Mouse (Mus musculus): ENCODE data around the gene Rimklb. TPM values are rescaled to one million over a fixed set of nuclear protein-coding genes. Genes with fewer than 3 reads are reported as not detected.
"Not testable (repeated sequence)": the region's sequence is repeated elsewhere in the genome, so short reads cannot be mapped to it uniquely, and the experiment has no call there.

Rimklb gene
- polyA plus RNA-seq (2012; rRNA removed), result 0.33 and 0.42 TPM in 2 replicates

DNA sequence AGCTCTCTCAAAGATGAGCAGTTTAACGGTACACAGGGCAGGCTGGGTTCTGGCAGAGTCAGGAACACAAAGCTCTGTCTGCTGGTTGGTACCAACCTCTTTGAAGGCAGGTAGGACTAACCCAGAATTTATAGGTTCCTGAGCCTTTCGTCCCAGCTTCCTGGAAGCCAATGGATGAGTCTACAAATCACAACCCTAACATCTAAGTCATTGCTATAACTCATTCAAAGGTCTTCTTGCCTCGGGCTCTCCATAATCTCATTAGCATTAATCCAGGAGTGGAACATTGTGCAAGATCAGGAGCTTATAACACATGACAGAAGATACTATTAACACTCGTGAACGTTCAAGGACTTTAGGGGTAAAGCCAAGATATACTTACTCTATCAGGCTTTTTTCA, at the start of gene Rimklb:
Gene Rimklb (minus strand): TSS at position 101 of the 400 bp plus-strand sequence.
- WGBS, result 79% methylated on average over 5 of the region's 5 CpGs
- DNase-seq, result no peak
- TF ChIP-seq POLR2A (IDR thresholded peaks at IDR 0.05; ENCODE audit: borderline replicate concordance, extremely low read depth, low read depth, low read length) (no peak), CTCF (IDR thresholded peaks at IDR 0.05; ENCODE audit: insufficient read depth, low read length) (no peak)
- Histone ChIP-seq H3K4me3 (replicated peaks; ENCODE audit: extremely low read depth, low read depth, low read length) (no peak within 1 kb of the TSS), H3K4me1 (ENCODE audit: control insufficient read depth, insufficient read depth, low read length) (no peaks in the 10 kb centered on the region; the same call in 1 of the 2 replicates)

DNA sequence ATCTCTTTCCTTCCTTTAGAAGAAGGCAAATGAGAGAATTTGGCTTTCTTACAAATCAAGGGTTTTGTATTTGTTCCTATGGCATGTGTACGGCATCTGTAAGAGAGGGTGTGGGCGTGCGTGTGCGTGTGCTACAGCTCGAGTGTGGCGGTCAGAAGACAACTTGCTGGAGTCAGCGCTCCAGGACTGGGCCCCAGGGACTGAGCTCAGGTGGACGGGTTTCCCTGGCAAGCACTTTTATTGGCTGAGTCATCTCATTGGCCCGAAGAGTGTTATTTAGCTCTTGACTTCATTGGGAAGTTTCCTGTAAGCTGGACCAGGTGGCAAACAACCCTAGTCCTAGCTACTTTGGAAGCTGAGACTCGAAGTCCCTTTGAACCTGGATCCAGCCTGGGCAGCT, 47.4 kb upstream of the Rimklb start:
- Histone ChIP-seq H3K4me1 (ENCODE audit: control insufficient read depth, insufficient read depth, low read length) (no peaks in the 10 kb centered on the region), H3K4me3 (replicated peaks; ENCODE audit: extremely low read depth, low read depth, low read length) (no peak overlapping the region)
- 57% methylated on average over 10 of the region's 10 CpGs for WGBS
- no peak for DNase-seq
- no peak for TF ChIP-seq POLR2A (IDR thresholded peaks at IDR 0.05; ENCODE audit: borderline replicate concordance, extremely low read depth, low read depth, low read length)
- no peak for TF ChIP-seq CTCF (IDR thresholded peaks at IDR 0.05; ENCODE audit: insufficient read depth, low read length)

DNA sequence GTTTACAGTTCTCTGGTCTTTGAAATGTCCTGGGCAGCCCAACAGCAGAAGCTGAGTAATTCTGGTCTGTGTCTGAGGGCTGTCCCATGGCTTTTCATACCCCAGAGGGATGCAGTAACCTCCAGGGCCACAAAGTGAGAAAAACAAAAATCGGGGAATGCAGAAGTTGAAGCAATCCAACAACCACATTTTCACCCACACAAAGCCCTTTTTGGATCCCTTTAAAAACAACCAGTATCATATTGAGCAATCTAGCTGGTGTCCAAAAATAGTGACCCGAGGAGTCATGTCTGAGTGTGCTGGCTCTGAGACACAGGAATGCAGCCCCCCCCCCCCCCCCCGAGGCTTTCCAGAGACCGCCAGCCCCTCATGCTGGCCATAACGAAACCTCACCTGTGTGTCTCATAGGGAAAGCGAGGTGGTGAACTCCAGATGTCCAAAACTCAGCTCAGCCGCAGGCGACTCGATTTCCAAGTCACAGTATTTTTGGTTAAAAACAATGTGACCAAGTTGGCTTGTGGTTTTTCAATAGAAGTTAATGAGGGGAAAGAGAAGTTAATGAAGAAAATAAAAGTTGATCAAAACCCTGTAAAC, 46.8 kb upstream of the Rimklb start:
- TF ChIP-seq CTCF (IDR thresholded peaks at IDR 0.05; ENCODE audit: insufficient read depth, low read length) (no peak), POLR2A (IDR thresholded peaks at IDR 0.05; ENCODE audit: borderline replicate concordance, extremely low read depth, low read depth, low read length) (no peak)
- 50% methylated on average over 9 of the region's 9 CpGs for WGBS
- Histone ChIP-seq H3K4me3 (replicated peaks; ENCODE audit: extremely low read depth, low read depth, low read length) (no peak overlapping the region), H3K4me1 (ENCODE audit: control insufficient read depth, insufficient read depth, low read length) (no peaks in the 10 kb centered on the region)
- DNase-seq, result no peak

DNA sequence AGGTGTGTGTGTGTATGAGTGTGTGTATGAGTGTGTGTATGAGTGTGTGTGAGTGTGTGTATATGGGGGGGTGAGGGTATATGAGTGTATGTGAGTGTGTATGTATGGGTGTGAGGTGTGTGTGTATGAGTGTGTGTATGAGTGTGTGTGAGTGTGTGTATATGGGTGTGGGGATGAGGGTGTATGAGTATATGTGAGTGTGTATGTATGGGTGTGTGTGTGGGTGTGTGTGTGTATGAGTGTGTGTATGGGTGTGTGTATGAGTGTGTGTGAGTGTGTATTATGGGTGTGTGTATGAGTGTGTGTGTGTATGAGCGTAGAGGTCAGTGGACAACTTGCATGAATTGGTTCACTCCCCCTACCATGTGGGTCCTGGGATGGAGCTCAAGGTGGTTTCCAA, 46.1 kb upstream of the Rimklb start:
- Histone ChIP-seq H3K4me1 (ENCODE audit: control insufficient read depth, insufficient read depth, low read length) (no peaks in the 10 kb centered on the region), H3K4me3 (replicated peaks; ENCODE audit: extremely low read depth, low read depth, low read length) (no peak overlapping the region)
- TF ChIP-seq POLR2A (IDR thresholded peaks at IDR 0.05; ENCODE audit: borderline replicate concordance, extremely low read depth, low read depth, low read length), result no peak
- no peak for TF ChIP-seq CTCF (IDR thresholded peaks at IDR 0.05; ENCODE audit: insufficient read depth, low read length)
- DNase-seq, result no peak
- WGBS, result 94% methylated on average over 1 of the region's 1 CpGs

DNA sequence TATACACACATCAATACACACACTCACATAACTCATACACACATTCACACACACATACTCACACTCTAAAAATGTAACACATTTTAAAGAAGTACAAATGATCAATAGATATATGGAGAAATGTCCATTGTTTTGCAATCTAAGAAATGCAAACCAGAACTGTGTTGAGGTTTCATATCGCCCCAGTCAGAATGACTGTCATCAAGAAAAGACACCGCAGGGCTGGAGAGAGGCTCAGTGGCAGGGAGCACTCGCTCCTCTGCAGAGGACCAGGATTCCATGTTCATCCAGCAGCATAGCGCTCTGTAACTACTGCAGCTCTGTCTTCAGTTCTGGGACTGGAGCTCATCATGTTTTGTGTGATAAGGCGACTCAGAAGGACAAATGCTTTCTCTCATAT, 45.0 kb upstream of the Rimklb start:
- no peak overlapping the region for H3K4me3 ChIP-seq (replicated peaks; ENCODE audit: extremely low read depth, low read depth, low read length)
- H3K4me1 ChIP-seq (ENCODE audit: control insufficient read depth, insufficient read depth, low read length), result no peaks in the 10 kb centered on the region
- 78% methylated on average over 5 of the region's 5 CpGs for WGBS
- no peak for DNase-seq
- no peak for TF ChIP-seq CTCF (IDR thresholded peaks at IDR 0.05; ENCODE audit: insufficient read depth, low read length)
- no peak for TF ChIP-seq POLR2A (IDR thresholded peaks at IDR 0.05; ENCODE audit: borderline replicate concordance, extremely low read depth, low read depth, low read length)

- WGBS, result 74% methylated on average over 5 of the region's 5 CpGs
- H3K4me1 ChIP-seq (ENCODE audit: control insufficient read depth, insufficient read depth, low read length); DNase-seq; H3K4me3 ChIP-seq (replicated peaks; ENCODE audit: extremely low read depth, low read depth, low read length): not testable (repeated sequence)
Measured at GRCm38 (mm10) chr6:122542459-122542858, 43.9 kb upstream of the Rimklb start.

DNA sequence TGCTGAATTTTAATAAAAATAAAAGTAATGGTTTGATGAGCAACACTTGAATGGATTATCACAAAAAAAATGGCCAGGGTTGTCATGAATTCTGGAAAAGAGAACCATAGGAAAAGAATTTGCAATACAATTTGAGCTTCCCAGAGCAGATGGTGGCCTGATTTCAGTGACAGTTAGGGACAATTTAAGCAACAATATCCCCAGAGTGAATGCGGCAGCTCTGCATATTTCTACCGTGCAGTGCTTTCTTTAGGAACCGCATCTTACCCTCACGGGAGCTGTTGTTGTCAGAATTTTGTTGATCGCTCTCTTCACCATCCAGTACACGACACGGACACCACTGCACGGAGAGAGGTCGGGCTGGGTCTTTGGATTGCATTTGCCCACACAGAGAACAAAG, 41.0 kb upstream of the Rimklb start:
- no peak for DNase-seq
- WGBS, result 89% methylated on average over 9 of the region's 9 CpGs
- TF ChIP-seq POLR2A (IDR thresholded peaks at IDR 0.05; ENCODE audit: borderline replicate concordance, extremely low read depth, low read depth, low read length) (no peak), CTCF (IDR thresholded peaks at IDR 0.05; ENCODE audit: insufficient read depth, low read length) (no peak)
- Histone ChIP-seq H3K4me1 (ENCODE audit: control insufficient read depth, insufficient read depth, low read length) (no peaks in the 10 kb centered on the region), H3K4me3 (replicated peaks; ENCODE audit: extremely low read depth, low read depth, low read length) (no peak overlapping the region)

- Histone ChIP-seq H3K4me3 (replicated peaks; ENCODE audit: extremely low read depth, low read depth, low read length) (no peak overlapping the region), H3K4me1 (ENCODE audit: control insufficient read depth, insufficient read depth, low read length) (no peaks in the 10 kb centered on the region)
- TF ChIP-seq CTCF (IDR thresholded peaks at IDR 0.05; ENCODE audit: insufficient read depth, low read length) (no peak), POLR2A (IDR thresholded peaks at IDR 0.05; ENCODE audit: borderline replicate concordance, extremely low read depth, low read depth, low read length) (no peak)
- DNase-seq, result no peak
- WGBS, result 29% methylated on average over 3 of the region's 3 CpGs
Measured at GRCm38 (mm10) chr6:122534032-122534431, 35.5 kb upstream of the Rimklb start.

GRCm38 (mm10) chr6:122532883-122533302, 34.3 kb upstream of the Rimklb start:
- Histone ChIP-seq H3K4me1 (ENCODE audit: control insufficient read depth, insufficient read depth, low read length) (no peaks in the 10 kb centered on the region), H3K4me3 (replicated peaks; ENCODE audit: extremely low read depth, low read depth, low read length) (no peak overlapping the region)
- TF ChIP-seq POLR2A (IDR thresholded peaks at IDR 0.05; ENCODE audit: borderline replicate concordance, extremely low read depth, low read depth, low read length) (no peak), CTCF (IDR thresholded peaks at IDR 0.05; ENCODE audit: insufficient read depth, low read length) (no peak)
- WGBS, result 12% methylated on average over 4 of the region's 4 CpGs
- peak; percentile 23 for DNase-seq

DNA sequence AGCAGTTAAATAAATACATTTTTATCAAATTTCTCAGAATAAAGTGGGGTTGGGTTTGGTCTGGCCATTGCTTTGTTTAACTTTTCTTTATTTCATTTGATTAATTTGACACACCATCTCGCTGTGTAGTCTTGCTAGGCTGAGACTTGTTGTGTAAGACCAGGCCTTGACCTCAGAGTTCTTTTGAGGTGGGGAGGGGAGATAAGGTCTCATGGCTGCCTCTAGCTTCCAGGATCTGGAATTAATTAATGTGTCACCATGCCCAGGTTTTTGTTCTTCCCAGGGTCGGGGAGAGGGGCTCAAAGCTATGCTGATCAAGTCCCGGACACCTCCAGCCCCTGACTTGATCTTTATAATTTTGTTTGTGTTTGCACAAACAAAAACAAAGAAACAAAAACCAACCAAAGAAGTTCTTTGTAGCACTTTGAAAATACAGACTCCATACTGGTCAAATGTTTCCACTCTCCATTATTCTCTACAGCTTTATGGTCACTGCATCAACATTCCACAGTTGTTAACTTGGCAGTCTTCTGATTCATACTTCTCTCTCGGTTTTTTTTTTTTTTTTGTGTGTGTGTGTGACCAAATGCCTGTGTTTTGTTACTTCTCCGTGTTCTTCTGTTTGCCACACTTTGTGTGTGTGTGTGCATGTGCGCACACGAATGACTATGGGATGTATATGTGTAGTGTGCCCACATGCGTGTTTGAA, 33.1 kb upstream of the Rimklb start:
- no peak for DNase-seq
- H3K4me3 ChIP-seq (replicated peaks; ENCODE audit: extremely low read depth, low read depth, low read length), result no peak overlapping the region
- WGBS, result 64% methylated on average over 8 of the region's 8 CpGs
- no peaks in the 10 kb centered on the region for H3K4me1 ChIP-seq (ENCODE audit: control insufficient read depth, insufficient read depth, low read length)
- TF ChIP-seq POLR2A (IDR thresholded peaks at IDR 0.05; ENCODE audit: borderline replicate concordance, extremely low read depth, low read depth, low read length), result no peak
- TF ChIP-seq CTCF (IDR thresholded peaks at IDR 0.05; ENCODE audit: insufficient read depth, low read length), result no peak
